Mouse (Mus musculus) skeletal muscle tissue, adult 2 months (tissue): ENCODE measurements at regions not wholly inside any gene's neighbourhood (a gene's known extent, or its start where the extent isn't known, plus 50 kb on each side); places are given as distances from the start of the nearest gene placed in this dataset.
A peak's percentile ranks its signal among the peaks of the same experiment; 100 is the strongest.
"Not testable (repeated sequence)": the region's sequence is repeated elsewhere in the genome, so short reads cannot be mapped to it uniquely, and the experiment has no call there.

Experiments
- DNase-seq: peaks from one replicate; pipeline ENCODE4 v3.0.0-alpha.2; 2012; ENCODE audit warnings: low read depth, low spot score

DNA sequence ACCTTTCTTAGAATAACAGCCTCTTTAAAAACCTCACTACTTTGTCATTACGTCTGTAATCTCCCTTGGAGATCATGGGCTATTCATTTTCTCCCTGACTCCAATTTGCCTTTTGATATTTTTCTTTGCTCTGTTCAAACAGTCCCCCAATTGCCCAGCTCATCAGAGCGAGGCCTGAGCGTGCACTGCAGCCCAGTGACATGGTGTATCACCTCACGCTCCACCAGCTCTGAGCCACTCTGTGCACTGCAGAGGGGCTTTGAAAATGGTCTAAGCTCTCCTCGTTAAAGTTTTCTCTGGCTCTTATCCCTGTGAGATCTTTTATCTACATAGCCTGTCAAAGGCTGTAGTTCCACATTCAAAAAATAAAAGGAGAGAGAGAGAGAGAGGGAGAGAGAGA lies 152.1 kb downstream of the Srek1 start:
- no peak for DNase-seq

- not testable (repeated sequence) for DNase-seq
These were observed 153.4 kb downstream of the Srek1 start for GRCm38 (mm10) chr13:103620958-103621357.

DNA sequence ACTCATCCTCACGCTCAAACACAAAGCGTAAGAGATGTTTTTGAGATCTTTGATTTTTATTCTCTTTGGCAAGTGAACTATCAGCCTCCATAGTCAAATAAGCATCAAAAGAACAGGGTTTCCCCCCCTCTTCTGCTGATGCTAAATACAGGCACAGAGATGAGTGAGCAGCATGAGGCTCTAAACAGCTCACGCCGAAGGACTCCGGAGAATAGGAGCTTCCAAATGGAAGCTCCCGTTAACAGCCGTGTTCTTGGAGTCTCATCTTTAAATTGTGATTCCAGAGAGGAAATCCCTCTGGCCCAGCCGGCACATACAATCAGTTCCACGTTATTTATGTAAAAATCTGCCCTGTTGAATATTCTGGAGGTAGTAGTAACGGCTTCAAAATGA lies 161.1 kb downstream of the Srek1 start:
- DNase-seq = no peak

- DNase-seq = no peak
These were observed 161.6 kb downstream of the Srek1 start for GRCm38 (mm10) chr13:103612720-103613332.

- DNase-seq = no peak
These were observed 172.1 kb downstream of the Srek1 start for GRCm38 (mm10) chr13:103602302-103602701.

- DNase-seq = no peak
These were observed 182.0 kb downstream of the Srek1 start for GRCm38 (mm10) chr13:103592371-103592770.

- DNase-seq = no peak
These were observed 182.5 kb downstream of the Srek1 start for GRCm38 (mm10) chr13:103591874-103592273.

DNA sequence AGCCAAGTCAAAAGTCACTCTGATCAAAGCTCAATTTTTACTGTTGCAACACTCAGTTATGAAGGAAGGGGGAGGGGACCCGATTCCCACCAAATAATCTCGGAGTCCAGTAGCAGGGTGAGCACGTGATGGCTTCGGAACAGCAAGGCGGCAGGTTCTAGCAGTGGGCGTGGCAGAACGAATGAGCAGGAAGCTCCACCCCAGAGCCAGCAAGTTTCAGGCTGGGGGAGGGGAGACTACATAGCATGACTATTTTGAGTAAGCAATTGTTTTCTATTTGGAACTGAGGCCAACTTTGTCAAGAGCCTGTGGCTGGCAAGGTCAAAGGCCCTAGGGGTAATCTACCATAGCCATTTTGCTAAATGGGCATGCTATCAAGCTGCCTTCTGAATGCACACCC lies 183.0 kb downstream of the Srek1 start:
- DNase-seq = not testable (repeated sequence)

DNA sequence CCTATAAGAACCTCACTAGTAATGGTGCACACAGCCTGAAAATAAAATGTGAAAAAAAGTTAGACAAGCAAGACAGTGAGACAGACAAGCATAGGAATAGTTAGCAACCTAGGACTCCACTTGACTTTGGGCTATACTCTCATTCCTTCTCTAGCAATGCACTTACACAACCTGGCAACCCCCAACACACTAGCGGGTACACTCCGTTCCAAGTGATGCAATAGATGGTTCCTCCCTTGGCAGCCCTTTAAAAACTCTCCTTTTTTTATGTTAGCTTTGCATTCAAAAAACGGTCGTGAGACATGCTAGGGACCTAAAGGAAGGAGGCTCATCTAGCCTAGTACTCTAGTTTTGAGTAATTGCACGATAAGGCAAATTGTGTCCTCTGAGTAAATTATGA lies 184.8 kb downstream of the Srek1 start:
- DNase-seq = no peak

- DNase-seq = no peak
These were observed 197.6 kb downstream of the Srek1 start for GRCm38 (mm10) chr13:103576856-103577255.

GRCm38 (mm10) chr13:103564715-103565114 lies 209.7 kb downstream of the Srek1 start:
- DNase-seq = no peak

- no peak for DNase-seq
These were observed 212.4 kb downstream of the Srek1 start for GRCm38 (mm10) chr13:103561795-103562705.

DNA sequence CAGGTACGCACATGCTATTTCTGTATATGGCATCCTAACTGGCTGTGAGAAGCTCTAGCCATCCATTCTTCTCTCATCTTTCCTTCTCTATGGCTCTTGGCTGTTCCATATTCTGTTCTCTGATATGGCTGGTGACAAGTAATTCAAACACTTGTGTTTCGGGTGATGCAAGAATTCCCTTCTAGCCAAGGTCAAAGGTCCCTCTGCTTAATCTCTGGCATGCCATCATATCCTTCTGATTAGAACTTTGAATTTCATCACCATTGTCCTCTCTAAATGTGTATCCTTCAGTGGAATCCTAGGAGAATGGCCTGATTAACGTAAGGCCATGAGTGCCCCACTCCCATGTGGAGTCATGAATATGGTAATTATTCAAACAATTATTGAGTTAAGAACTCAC lies 215.5 kb downstream of the Srek1 start:
- DNase-seq = no peak

- DNase-seq = peak; percentile 30
These were observed 205.3 kb upstream of the Mast4 start for GRCm38 (mm10) chr13:103539577-103539976.

DNA sequence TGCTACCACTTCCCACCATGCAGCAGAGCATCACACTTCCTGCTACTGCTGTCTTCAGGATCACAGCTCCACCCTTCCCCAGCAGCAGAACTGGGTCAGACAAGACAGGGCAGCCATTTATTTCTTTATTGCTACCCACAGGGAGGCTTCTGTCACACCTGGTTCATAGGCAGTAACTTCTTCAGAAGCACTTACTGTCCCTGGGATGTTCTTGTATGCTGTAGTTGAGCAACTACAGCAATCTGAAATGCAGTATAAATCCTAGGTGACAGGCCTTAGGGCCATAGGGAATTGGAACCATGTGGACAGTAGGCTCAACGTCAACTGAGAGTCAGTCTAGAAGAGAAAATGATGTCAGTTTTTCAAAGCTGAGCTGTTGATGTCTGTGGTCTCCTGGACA lies 179.5 kb upstream of the Mast4 start:
- DNase-seq = no peak

- no peak for DNase-seq
These were observed 178.2 kb upstream of the Mast4 start for GRCm38 (mm10) chr13:103512476-103512875.

GRCm38 (mm10) chr13:103504987-103505386 lies 170.7 kb upstream of the Mast4 start:
- DNase-seq = no peak

DNA sequence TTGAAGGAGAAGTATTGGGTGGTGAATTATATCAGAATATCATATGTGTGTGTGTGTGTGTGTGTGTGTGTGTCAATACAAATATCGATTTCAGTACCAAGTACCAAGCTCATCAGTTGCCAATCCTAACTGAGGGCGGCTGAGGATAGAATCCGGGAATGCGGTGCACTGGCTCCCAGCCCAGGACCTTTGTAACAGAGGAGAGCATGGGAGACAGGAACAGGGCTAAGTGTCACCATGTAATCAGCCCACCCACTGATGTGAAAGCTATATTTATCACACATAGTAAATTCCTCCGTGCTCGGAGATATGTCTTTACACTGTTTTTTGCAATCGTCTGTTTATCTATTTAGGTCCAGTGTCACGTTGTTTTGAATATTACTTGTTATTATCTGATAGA lies 165.1 kb upstream of the Mast4 start:
- DNase-seq = no peak

GRCm38 (mm10) chr13:103494371-103494770 lies 160.1 kb upstream of the Mast4 start:
- no peak for DNase-seq

DNA sequence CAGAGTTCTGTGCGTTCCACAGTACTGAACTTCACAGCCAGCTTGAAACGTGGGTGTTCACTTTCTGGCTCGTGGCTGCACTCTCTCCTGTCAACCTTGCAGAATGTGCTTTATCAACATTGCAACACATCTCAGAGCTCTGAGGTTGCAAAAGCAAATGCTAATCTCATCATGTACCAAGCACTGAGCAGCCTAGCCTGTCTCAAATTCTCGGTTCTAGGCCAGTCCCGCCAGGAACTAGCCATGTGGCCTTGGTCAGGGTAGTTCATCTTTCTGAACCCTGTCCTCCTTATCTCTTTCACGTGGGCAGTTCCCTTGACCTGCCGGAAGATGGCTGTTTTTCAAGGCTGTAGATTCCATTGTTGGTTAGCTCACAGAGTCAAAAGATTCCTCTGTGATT lies 159.3 kb upstream of the Mast4 start:
- DNase-seq = no peak

GRCm38 (mm10) chr13:103490049-103490448 lies 155.8 kb upstream of the Mast4 start:
- no peak for DNase-seq

- DNase-seq = no peak
These were observed 149.8 kb upstream of the Mast4 start for GRCm38 (mm10) chr13:103484092-103484491.

- no peak for DNase-seq
These were observed 149.1 kb upstream of the Mast4 start for GRCm38 (mm10) chr13:103483392-103483791.
